Mouse (Mus musculus): Measurements from ENCODE around the gene Mpc1. TPM values are rescaled to one million over a fixed set of nuclear protein-coding genes. Genes with fewer than 3 reads are reported as not detected.

The Mpc1 gene
- polyA plus RNA-seq (2012; rRNA removed), result 141 and 162 TPM in 2 replicates

- no peak for DNase-seq (ENCODE audit: low read depth)
- TF ChIP-seq POLR2A (IDR thresholded peaks at IDR 0.05; ENCODE audit: borderline replicate concordance, extremely low read depth, insufficient read depth, insufficient read length, poor library complexity, severe bottlenecking), result no peak
- TF ChIP-seq CTCF (IDR thresholded peaks at IDR 0.05; ENCODE audit: borderline replicate concordance, extremely low read depth, insufficient read depth, insufficient read length), result no peak
Measured at GRCm38 (mm10) chr17:8282821-8283525, at the start of gene Mpc1. Mpc1 (plus strand) TSS chr17:8282904.

DNA sequence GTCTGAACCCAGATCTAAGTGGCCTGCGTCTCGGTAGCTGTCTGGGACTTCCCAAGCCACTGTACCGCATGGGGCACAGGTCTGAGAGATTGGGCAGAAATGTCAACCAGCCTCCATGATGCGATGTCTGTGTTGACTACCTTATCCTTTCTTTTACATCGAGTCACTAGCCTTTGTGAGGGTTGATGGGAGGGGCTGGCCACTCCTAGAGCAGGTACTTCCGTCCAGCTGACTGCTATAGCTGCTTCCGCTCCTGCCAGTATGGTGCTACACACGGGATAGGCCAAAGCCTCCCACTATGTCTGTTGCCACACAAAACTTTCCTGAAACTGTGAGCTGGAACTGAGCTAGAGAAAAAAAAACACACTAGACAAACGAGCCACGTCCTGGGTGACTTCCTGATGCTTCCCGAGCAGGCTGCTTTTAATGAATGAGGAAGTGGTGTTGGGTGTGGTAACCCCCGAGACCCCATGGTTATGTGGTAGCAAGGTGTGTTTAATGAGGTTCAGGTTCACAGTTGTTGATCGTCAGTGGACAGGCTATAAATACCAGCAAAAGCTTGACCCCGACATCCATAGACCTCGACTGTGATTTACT is 49.0 kb upstream of the Mpc1 start:
- no peak for DNase-seq (ENCODE audit: low read depth)
- no peak for TF ChIP-seq POLR2A (IDR thresholded peaks at IDR 0.05; ENCODE audit: borderline replicate concordance, extremely low read depth, insufficient read depth, insufficient read length, poor library complexity, severe bottlenecking)
- TF ChIP-seq CTCF (IDR thresholded peaks at IDR 0.05; ENCODE audit: borderline replicate concordance, extremely low read depth, insufficient read depth, insufficient read length), result no peak

DNA sequence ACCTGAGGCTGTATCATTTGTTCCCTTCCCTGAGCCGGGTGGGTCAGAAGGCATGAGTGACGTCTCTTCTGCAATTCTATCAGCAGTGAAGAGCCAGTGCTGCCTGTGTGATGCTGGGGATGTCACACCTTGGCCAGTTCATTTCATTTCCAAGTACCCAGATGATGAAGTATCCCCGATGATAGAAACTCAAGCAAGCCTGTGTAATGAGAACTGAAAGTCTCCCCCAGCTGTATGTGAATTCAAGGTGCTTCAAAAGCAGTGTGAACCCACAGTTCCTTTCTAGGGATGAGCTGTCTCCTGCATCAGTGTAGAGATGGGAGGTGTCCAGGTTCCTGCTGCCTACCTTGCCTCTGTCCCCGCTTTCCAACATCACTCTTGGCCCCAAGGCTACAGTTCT is 48.2 kb upstream of the Mpc1 start:
- no peak for TF ChIP-seq POLR2A (IDR thresholded peaks at IDR 0.05; ENCODE audit: borderline replicate concordance, extremely low read depth, insufficient read depth, insufficient read length, poor library complexity, severe bottlenecking)
- TF ChIP-seq CTCF (IDR thresholded peaks at IDR 0.05; ENCODE audit: borderline replicate concordance, extremely low read depth, insufficient read depth, insufficient read length), result no peak

GRCm38 (mm10) chr17:8235743-8236142 is 47.0 kb upstream of the Mpc1 start, which contains the start of gene Ccr6:
Ccr6 (plus strand) TSS chr17:8236043.
- no peak for DNase-seq (ENCODE audit: low read depth)
- TF ChIP-seq CTCF (IDR thresholded peaks at IDR 0.05; ENCODE audit: borderline replicate concordance, extremely low read depth, insufficient read depth, insufficient read length) (no peak), POLR2A (IDR thresholded peaks at IDR 0.05; ENCODE audit: borderline replicate concordance, extremely low read depth, insufficient read depth, insufficient read length, poor library complexity, severe bottlenecking) (no peak)

More for the DNA sequence above, 48.2 kb upstream of the Mpc1 start:
- DNase-seq (ENCODE audit: low read depth), result no peak

DNA sequence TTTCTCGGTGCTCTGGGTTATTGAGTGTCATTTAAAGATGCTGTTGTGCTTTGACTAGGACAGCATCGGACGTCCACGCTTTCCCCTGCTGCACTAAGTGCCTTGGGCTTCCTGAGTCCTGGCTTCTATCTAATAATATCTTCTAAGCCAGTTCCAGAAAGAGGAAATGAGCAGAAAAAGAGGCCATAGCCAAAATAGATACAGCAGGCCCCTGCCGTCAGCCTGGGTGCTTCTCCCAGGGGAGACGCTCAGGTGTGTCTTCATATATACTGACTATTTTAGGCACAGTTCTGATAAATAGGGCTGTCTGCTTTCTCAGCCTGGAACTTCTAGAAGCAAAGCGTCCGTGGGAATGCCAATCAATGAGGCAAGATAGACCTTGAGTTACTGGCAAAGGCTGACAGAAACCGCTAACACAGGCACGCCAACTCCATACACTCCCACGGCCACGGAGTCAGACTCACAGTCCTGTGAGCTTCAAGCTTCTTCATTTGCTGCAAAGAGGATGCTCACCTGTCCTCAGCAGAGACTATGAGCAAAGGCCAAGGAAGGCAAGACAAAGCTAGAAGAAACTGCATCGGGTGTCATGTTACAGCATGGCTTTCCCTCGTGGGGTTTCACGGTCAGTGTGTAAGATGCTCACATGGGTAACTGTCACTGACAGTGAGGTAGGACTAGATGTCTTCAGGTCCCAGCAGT is 44.5 kb upstream of the Mpc1 start:
- TF ChIP-seq CTCF (IDR thresholded peaks at IDR 0.05; ENCODE audit: borderline replicate concordance, extremely low read depth, insufficient read depth, insufficient read length), result no peak
- no peak for TF ChIP-seq POLR2A (IDR thresholded peaks at IDR 0.05; ENCODE audit: borderline replicate concordance, extremely low read depth, insufficient read depth, insufficient read length, poor library complexity, severe bottlenecking)
- DNase-seq (ENCODE audit: low read depth), result no peak

- no peak for TF ChIP-seq POLR2A (IDR thresholded peaks at IDR 0.05; ENCODE audit: borderline replicate concordance, extremely low read depth, insufficient read depth, insufficient read length, poor library complexity, severe bottlenecking)
- TF ChIP-seq CTCF (IDR thresholded peaks at IDR 0.05; ENCODE audit: borderline replicate concordance, extremely low read depth, insufficient read depth, insufficient read length), result no peak
- DNase-seq (ENCODE audit: low read depth), result no peak
Measured at GRCm38 (mm10) chr17:8239561-8239960, 43.1 kb upstream of the Mpc1 start.

DNA sequence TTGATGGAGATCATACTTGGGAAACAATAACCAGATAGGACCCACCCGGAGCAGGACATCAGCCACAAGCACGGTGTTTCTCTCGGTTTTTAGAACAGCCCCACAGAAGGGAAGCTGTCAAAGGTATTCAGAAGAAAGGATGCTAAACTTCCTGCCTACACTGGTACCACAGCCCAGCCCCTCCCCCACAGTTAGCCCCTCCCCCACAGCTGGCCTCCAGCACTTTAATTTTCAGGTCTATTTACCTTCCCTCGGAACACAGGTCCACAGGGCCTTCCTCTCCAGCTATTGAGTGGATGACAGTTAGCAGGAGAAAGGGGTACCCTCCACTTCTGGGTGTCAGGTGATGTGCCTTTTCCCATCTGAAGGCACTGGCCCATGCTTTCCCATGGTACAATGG is 42.2 kb upstream of the Mpc1 start:
- DNase-seq (ENCODE audit: low read depth), result no peak
- no peak for TF ChIP-seq POLR2A (IDR thresholded peaks at IDR 0.05; ENCODE audit: borderline replicate concordance, extremely low read depth, insufficient read depth, insufficient read length, poor library complexity, severe bottlenecking)
- TF ChIP-seq CTCF (IDR thresholded peaks at IDR 0.05; ENCODE audit: borderline replicate concordance, extremely low read depth, insufficient read depth, insufficient read length), result no peak

- no peak for DNase-seq (ENCODE audit: low read depth)
- TF ChIP-seq POLR2A (IDR thresholded peaks at IDR 0.05; ENCODE audit: borderline replicate concordance, extremely low read depth, insufficient read depth, insufficient read length, poor library complexity, severe bottlenecking), result no peak
- TF ChIP-seq CTCF (IDR thresholded peaks at IDR 0.05; ENCODE audit: borderline replicate concordance, extremely low read depth, insufficient read depth, insufficient read length), result no peak
Measured at GRCm38 (mm10) chr17:8241645-8242044, 41.1 kb upstream of the Mpc1 start.

DNA sequence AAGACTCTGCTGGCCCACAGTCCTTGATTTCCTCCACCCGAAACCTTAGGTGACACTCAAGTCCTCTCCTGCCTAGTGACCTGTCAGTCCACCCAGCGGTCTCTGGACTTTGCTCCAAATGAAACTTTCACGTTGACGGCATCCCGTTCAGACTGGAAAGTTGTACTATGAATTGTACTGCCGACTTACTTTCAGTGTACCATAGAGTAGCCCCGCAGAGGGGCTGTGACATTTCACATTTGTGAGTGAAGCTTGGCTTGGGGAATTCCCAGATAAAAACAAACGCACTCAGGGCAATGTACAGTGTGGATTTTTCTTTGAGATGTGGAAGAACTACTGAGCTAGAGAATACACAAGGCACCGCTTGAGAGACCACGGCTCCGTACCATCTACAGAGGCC is 40.5 kb upstream of the Mpc1 start:
- DNase-seq (ENCODE audit: low read depth), result no peak

GRCm38 (mm10) chr17:8244124-8244523 is 38.6 kb upstream of the Mpc1 start:
- DNase-seq (ENCODE audit: low read depth), result no peak
- TF ChIP-seq CTCF (IDR thresholded peaks at IDR 0.05; ENCODE audit: borderline replicate concordance, extremely low read depth, insufficient read depth, insufficient read length) (no peak), POLR2A (IDR thresholded peaks at IDR 0.05; ENCODE audit: borderline replicate concordance, extremely low read depth, insufficient read depth, insufficient read length, poor library complexity, severe bottlenecking) (no peak)

More for the DNA sequence above, 40.5 kb upstream of the Mpc1 start:
- TF ChIP-seq POLR2A (IDR thresholded peaks at IDR 0.05; ENCODE audit: borderline replicate concordance, extremely low read depth, insufficient read depth, insufficient read length, poor library complexity, severe bottlenecking) (no peak), CTCF (IDR thresholded peaks at IDR 0.05; ENCODE audit: borderline replicate concordance, extremely low read depth, insufficient read depth, insufficient read length) (no peak)

DNA sequence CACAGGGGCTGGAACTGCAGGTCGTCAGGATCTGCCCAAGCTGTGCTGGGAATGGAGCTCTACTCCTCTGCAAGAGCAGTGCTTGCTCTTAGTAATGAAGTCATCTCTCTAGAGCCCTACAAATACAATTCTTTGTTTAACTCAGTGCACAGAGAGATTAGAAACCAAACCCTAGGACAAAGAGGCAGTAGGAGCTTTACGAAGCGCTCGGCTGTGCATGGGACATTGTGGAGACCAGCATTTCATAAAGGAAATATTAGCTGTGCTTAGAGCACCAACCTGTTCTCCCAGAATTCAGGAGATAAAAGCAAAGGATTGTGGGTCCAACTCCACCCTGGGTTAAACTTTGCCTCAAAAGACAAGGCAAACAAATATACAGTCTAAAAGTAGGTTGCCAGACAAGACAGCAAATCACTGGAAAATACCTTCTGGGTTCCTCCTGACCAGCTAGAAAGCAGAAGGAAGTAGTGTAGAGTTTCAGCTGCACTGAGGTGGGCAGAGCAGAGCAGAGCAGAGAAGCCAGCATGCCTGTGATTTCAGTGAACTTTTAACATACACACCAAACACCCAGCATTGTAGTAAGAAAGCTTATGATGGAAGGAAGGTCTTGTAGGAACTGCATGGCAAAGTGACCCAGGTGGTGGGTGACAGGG is 36.5 kb upstream of the Mpc1 start:
- TF ChIP-seq POLR2A (IDR thresholded peaks at IDR 0.05; ENCODE audit: borderline replicate concordance, extremely low read depth, insufficient read depth, insufficient read length, poor library complexity, severe bottlenecking) (no peak), CTCF (IDR thresholded peaks at IDR 0.05; ENCODE audit: borderline replicate concordance, extremely low read depth, insufficient read depth, insufficient read length) (no peak)
- DNase-seq (ENCODE audit: low read depth), result no peak
